Comparison of ENCODE assay signal across 10 mouse cellular contexts in genomic region chr5:130267316-130267715, GRCm38 (mm10). TPM values are rescaled to one million over a fixed set of nuclear protein-coding genes. Genes with fewer than 3 reads are reported as not detected.
DNase-seq lines count a peak whose midpoint lies in the region; ATAC-seq and TF ChIP-seq lines count a peak whose summit lies in the region.
"Had no signal": no experiment of that assay in that cellular context is flagged by ENCODE, and none has a peak within 500 bp of the region (broad histone marks: within the 10 kb centered on the region; RNA-seq: fewer than 3 reads in every experiment).

No protein-coding gene starts in this region.

- no peak overlapping the region for H3K27ac ChIP-seq in hindbrain, embryonic 11.5 days (ENCODE audit: low read depth, low read length)
- H3K27ac ChIP-seq in hindbrain, embryonic 10.5 days = no peak overlapping the region
- no peak overlapping the region for H3K27ac ChIP-seq in midbrain, embryonic 16.5 days (ENCODE audit: low read length)
- H3K27ac ChIP-seq: embryonic facial prominence, embryonic 13.5 days; limb, embryonic 15.5 days had no signal

- no peaks in the 10 kb centered on the region for H3K9me3 ChIP-seq in hindbrain, embryonic 11.5 days (ENCODE audit: control insufficient read depth, low read length)
- no peaks in the 10 kb centered on the region for H3K9me3 ChIP-seq in hindbrain, embryonic 10.5 days
- no peaks in the 10 kb centered on the region for H3K9me3 ChIP-seq in midbrain, embryonic 16.5 days (replicated peaks; ENCODE audit: control insufficient read depth, low read length, poor library complexity, severe bottlenecking)
- H3K9me3 ChIP-seq: embryonic facial prominence, embryonic 13.5 days; limb, embryonic 15.5 days had no signal

- peaks cover 1% of the 10 kb centered on the region for H3K79me3 ChIP-seq in C2C12 (ENCODE audit: low read depth)

- WGBS in hindbrain, embryonic 11.5 days = 88% methylated on average over 1 of the region's 1 CpGs
- 89% methylated on average over 1 of the region's 1 CpGs for WGBS in hindbrain, embryonic 10.5 days
- 83% methylated on average over 1 of the region's 1 CpGs for WGBS in midbrain, embryonic 16.5 days

- H3K36me3 ChIP-seq in hindbrain, embryonic 11.5 days (ENCODE audit: control insufficient read depth, insufficient read depth, low read length) = peaks cover 8% of the 10 kb centered on the region; the same call in 1 of the 2 replicates
- H3K36me3 ChIP-seq in hindbrain, embryonic 10.5 days = peaks cover 99% of the 10 kb centered on the region
- H3K36me3 ChIP-seq in C2C12 (ENCODE audit: control insufficient read depth, insufficient read depth) = peaks cover 24% of the 10 kb centered on the region
- peaks cover 24% of the 10 kb centered on the region; the same call in 1 of the 2 replicates for H3K36me3 ChIP-seq in midbrain, embryonic 16.5 days (ENCODE audit: control insufficient read depth, insufficient read depth, low read length)

- in situ Hi-C loops in Patski (cut with MboI; ENCODE audit: low pct_unique_long_range_greater_than_20kb) = loop anchor here (25.0 kb wide), 1 partner anchor 755 kb away; the partner anchor contains the start of gene Sfswap

- H3K4me3 ChIP-seq in hindbrain, embryonic 11.5 days (ENCODE audit: low read depth, low read length) = no peak overlapping the region
- no peak overlapping the region for H3K4me3 ChIP-seq in hindbrain, embryonic 10.5 days
- no peak overlapping the region for H3K4me3 ChIP-seq in C2C12 (ENCODE audit: insufficient read depth, poor library complexity, severe bottlenecking)
- H3K4me3 ChIP-seq in midbrain, embryonic 16.5 days (ENCODE audit: low read depth, low read length) = no peak overlapping the region
- H3K4me3 ChIP-seq: embryonic facial prominence, embryonic 13.5 days; limb, embryonic 15.5 days had no signal

- DNase-seq in hindbrain, embryonic 11.5 days (ENCODE audit: low spot score) = peak; percentile 23
- DNase-seq in hindbrain, embryonic 10.5 days (ENCODE audit: low spot score) = no peak
- no peak for DNase-seq in Patski (ENCODE audit: low read depth, low spot score)
- no peak for DNase-seq in frontal cortex, postnatal 10 days (ENCODE audit: low spot score in 2 of 2)
- no peak for DNase-seq in yolk sac, embryonic 10.5 days (ENCODE audit: low spot score)

- H3K4me1 ChIP-seq in hindbrain, embryonic 11.5 days (replicated peaks; ENCODE audit: control insufficient read depth, insufficient read depth, low read length) = no peaks in the 10 kb centered on the region
- H3K4me1 ChIP-seq in hindbrain, embryonic 10.5 days (replicated peaks) = no peaks in the 10 kb centered on the region
- no peaks in the 10 kb centered on the region for H3K4me1 ChIP-seq in midbrain, embryonic 16.5 days (ENCODE audit: control insufficient read depth, insufficient read depth, low read length)
- H3K4me1 ChIP-seq: embryonic facial prominence, embryonic 13.5 days; limb, embryonic 15.5 days had no signal

- H3ac ChIP-seq in C2C12 (ENCODE audit: control insufficient read depth, insufficient read length, low read depth) = no peak overlapping the region

- H3K27me3 ChIP-seq in hindbrain, embryonic 11.5 days (ENCODE audit: control insufficient read depth, insufficient read depth, low read length) = no peaks in the 10 kb centered on the region
- H3K27me3 ChIP-seq in hindbrain, embryonic 10.5 days (ENCODE audit: insufficient read depth, poor library complexity, severe bottlenecking) = no peaks in the 10 kb centered on the region
- H3K27me3 ChIP-seq in C2C12 (ENCODE audit: control insufficient read depth, insufficient read depth, insufficient read length) = no peaks in the 10 kb centered on the region
- H3K27me3 ChIP-seq in Patski = no peaks in the 10 kb centered on the region
- H3K27me3 ChIP-seq in midbrain, embryonic 16.5 days (ENCODE audit: control insufficient read depth, insufficient read depth, low read depth, low read length) = no peaks in the 10 kb centered on the region
- H3K27me3 ChIP-seq: embryonic facial prominence, embryonic 13.5 days; limb, embryonic 15.5 days had no signal

- CTCF ChIA-PET in Patski (lab: Charles Lee) = interaction anchor here (1.0 to 2.1 kb wide), 6 partner anchors 9 to 586 kb away, joined by 3 to 14 read pairs (median 6); partner anchors contain the start of genes Sbds and Tyw1

- peak; percentile 28 for TF ChIP-seq CTCF in C2C12 (IDR thresholded peaks at IDR 0.05; ENCODE audit: control insufficient read depth, insufficient read depth, insufficient read length)
- TF ChIP-seq CTCF in Patski (IDR thresholded peaks at IDR 0.05) = peak; percentile 88

- no peak for ATAC-seq in hindbrain, embryonic 11.5 days (ENCODE audit: low FRiP score)
- no peak for ATAC-seq in Patski
- ATAC-seq in inflammation-experienced regulatory T-cells, adult 6 months = peak; percentile 60
- no peak for ATAC-seq in midbrain, embryonic 16.5 days

- H3K4me2 ChIP-seq in hindbrain, embryonic 11.5 days (replicated peaks; ENCODE audit: low read depth, low read length) = no peak overlapping the region
- no peak overlapping the region for H3K4me2 ChIP-seq in midbrain, embryonic 16.5 days (ENCODE audit: low read length)
- H3K4me2 ChIP-seq: embryonic facial prominence, embryonic 13.5 days; limb, embryonic 15.5 days had no signal

- H3K79me2 ChIP-seq in C2C12 (ENCODE audit: control insufficient read depth, insufficient read depth) = no peaks in the 10 kb centered on the region

- POLR2A ChIA-PET in Patski (lab: Charles Lee) = interaction anchor here (0.7 kb wide), 1 partner anchor 11 kb away, joined by 3 read pairs; no protein-coding TSS in a partner anchor

- H3K9ac ChIP-seq in hindbrain, embryonic 11.5 days (ENCODE audit: low read depth, low read length) = no peak overlapping the region
- H3K9ac ChIP-seq in midbrain, embryonic 16.5 days (ENCODE audit: low read depth, low read length) = no peak overlapping the region
- H3K9ac ChIP-seq: embryonic facial prominence, embryonic 13.5 days; limb, embryonic 15.5 days had no signal

TF ChIP-seq in C2C12, 6 proteins besides CTCF, POLR2A, EP300 and RAD21:
- TF ChIP-seq MYOG (IDR thresholded peaks at IDR 0.05; ENCODE audit: control insufficient read depth, extremely low read depth, insufficient read length) = no peak
- no peak for TF ChIP-seq CEBPB (IDR thresholded peaks at IDR 0.05; ENCODE audit: low read depth)
- TF ChIP-seq MYOD1 (IDR thresholded peaks at IDR 0.05; ENCODE audit: control insufficient read depth, insufficient read length, low read depth) = no peak
- no peak for TF ChIP-seq USF1 (IDR thresholded peaks at IDR 0.05; ENCODE audit: low read depth)
- TF ChIP-seq FOSL1 (IDR thresholded peaks at IDR 0.05; ENCODE audit: insufficient read depth, low read length, poor library complexity, severe bottlenecking) = no peak
- TF ChIP-seq MAX (IDR thresholded peaks at IDR 0.05) = no peak
TF ChIP-seq in C2C12: peak in this region for 0.

RNA-seq across cellular contexts. Expression of gene Tyw1, which starts 11.9 kb away (rescaled TPM):
- 29.1 and 29.9 TPM in 2 replicates for polyA plus RNA-seq in hindbrain, embryonic 11.5 days (2014; fragmentation: Nextera tagmentation; extraction: Ambion mirVana)
- 32.9 and 33.7 TPM in 2 replicates for polyA plus RNA-seq in hindbrain, embryonic 10.5 days (2016; fragmentation: Nextera tagmentation; extraction: Ambion mirVana)
- polyA plus RNA-seq in C2C12 (2012; fragmentation: generic; extraction: Trizol) (24.2 TPM), Patski (2021) (34.0 TPM)
- polyA plus RNA-seq in inflammation-experienced regulatory T-cells, adult 6 months (2017; shearing (Covaris generic)) = 10 to 100 TPM; 30.4 to 35.1 (median 33.9) TPM
- polyA plus RNA-seq in midbrain, embryonic 16.5 days (2015; fragmentation: Nextera tagmentation; extraction: Ambion mirVana) = 20.2 and 23.0 TPM in 2 replicates

RNA-seq across cellular contexts. Expression of gene Sbds, which starts 12.0 kb away (rescaled TPM):
- polyA plus RNA-seq in hindbrain, embryonic 11.5 days (2014; fragmentation: Nextera tagmentation; extraction: Ambion mirVana) = 75.3 and 76.0 TPM in 2 replicates
- polyA plus RNA-seq in hindbrain, embryonic 10.5 days (2016; fragmentation: Nextera tagmentation; extraction: Ambion mirVana) = 64.4 and 77.3 TPM in 2 replicates
- polyA plus RNA-seq in C2C12 (2012; fragmentation: generic; extraction: Trizol) = 43.2 TPM
- polyA plus RNA-seq in Patski (2021) = 93.7 TPM
- polyA plus RNA-seq in inflammation-experienced regulatory T-cells, adult 6 months (2017; shearing (Covaris generic)) = 100 to 1,000 TPM; 108 to 150 (median 130) TPM
- 52.9 and 54.6 TPM in 2 replicates for polyA plus RNA-seq in midbrain, embryonic 16.5 days (2015; fragmentation: Nextera tagmentation; extraction: Ambion mirVana)

RNA-seq across cellular contexts. Expression of gene Tmem248, which starts 50.4 kb away (rescaled TPM):
- 28.7 and 29.9 TPM in 2 replicates for polyA plus RNA-seq in hindbrain, embryonic 11.5 days (2014; fragmentation: Nextera tagmentation; extraction: Ambion mirVana)
- 33.6 and 38.0 TPM in 2 replicates for polyA plus RNA-seq in hindbrain, embryonic 10.5 days (2016; fragmentation: Nextera tagmentation; extraction: Ambion mirVana)
- 26.9 TPM for polyA plus RNA-seq in C2C12 (2012; fragmentation: generic; extraction: Trizol)
- 62.9 TPM for polyA plus RNA-seq in Patski (2021)
- 10 to 100 TPM; 11.2 to 13.4 (median 13.2) TPM for polyA plus RNA-seq in inflammation-experienced regulatory T-cells, adult 6 months (2017; shearing (Covaris generic))
- 24.6 and 25.6 TPM in 2 replicates for polyA plus RNA-seq in midbrain, embryonic 16.5 days (2015; fragmentation: Nextera tagmentation; extraction: Ambion mirVana)
